Mouse (Mus musculus) gastrocnemius, postnatal 36 days (tissue): ENCODE data around the gene Gm12830. TPM values are rescaled to one million over a fixed set of nuclear protein-coding genes. Genes with fewer than 3 reads are reported as not detected.

Source experiments
- total RNA-seq, 2 experiments: library from RNA; stranded (reverse); gene quantifications; 2 replicates each; pipeline ENCODE4 v1.2.3; 2021

The Gm12830 gene
- total RNA-seq, 2 experiments from 2014 or later = not detected

Other genes starting within 250 kb of the Gm12830 start
- gene Foxd2, start 87.2 kb downstream of the Gm12830 start, total RNA-seq = under 1 TPM; 0.23 to 0.47 TPM
- not detected for gene Foxe3, start 104.3 kb downstream of the Gm12830 start, total RNA-seq
- gene Cmpk1, start 165.5 kb downstream of the Gm12830 start, total RNA-seq = 10 to 100 TPM; 18.1 to 20.2 TPM
- under 1 TPM; 0.10 to 0.23 TPM for gene Stil, start 178.4 kb downstream of the Gm12830 start, total RNA-seq
- 1 to 10 TPM; 1.2 TPM for gene Tal1, start 234.7 kb downstream of the Gm12830 start, total RNA-seq